Mouse (Mus musculus): ENCODE measurements at regions not wholly inside any gene's neighbourhood (a gene's known extent, or its start where the extent isn't known, plus 50 kb on each side); places are given as distances from the start of the nearest gene placed in this dataset.

GRCm38 (mm10) chr16:30724591-30724990, 125.1 kb downstream of the Fam43a start:
- Histone ChIP-seq H3K4me3 (no peak overlapping the region), H3K4me1 (ENCODE audit: control insufficient read depth, insufficient read depth, low read length) (peaks cover 2% of the 10 kb centered on the region; the same call in 1 of the 2 replicates), H3K27me3 (ENCODE audit: control insufficient read depth, insufficient read depth, low read length) (no peaks in the 10 kb centered on the region), H3K27ac (no peak overlapping the region), H3K9ac (ENCODE audit: low read depth, low read length) (no peak overlapping the region), H3K79me2 (replicated peaks; ENCODE audit: control insufficient read depth, insufficient read depth, low read length) (no peaks in the 10 kb centered on the region), H3K36me3 (ENCODE audit: control insufficient read depth, insufficient read depth, low read length) (no peaks in the 10 kb centered on the region)
- no peak for DNase-seq
- 96% methylated on average over 1 of the region's 1 CpGs for WGBS
- TF ChIP-seq EP300 (IDR thresholded peaks at IDR 0.05; ENCODE audit: insufficient read depth, low read depth, low read length): no peak
- no peak for TF ChIP-seq POLR2A (IDR thresholded peaks at IDR 0.05; ENCODE audit: insufficient read depth, low read depth, low read length)
- 0 out of 2 replicates have a peak, but pooled peaks have one; percentile 19 for TF ChIP-seq CTCF (IDR thresholded peaks at IDR 0.05)
- intact Hi-C loops (cut with DNase I): no loop called here

GRCm38 (mm10) chr16:30732770-30733415, 133.4 kb downstream of the Fam43a start:
- Histone ChIP-seq H3K27ac (peak overlapping the region; percentile 39; the same call in 1 of the 2 replicates), H3K9ac (ENCODE audit: low read depth, low read length) (no peak overlapping the region), H3K79me2 (replicated peaks; ENCODE audit: control insufficient read depth, insufficient read depth, low read length) (no peaks in the 10 kb centered on the region), H3K4me1 (ENCODE audit: control insufficient read depth, insufficient read depth, low read length) (peaks cover 20% of the 10 kb centered on the region), H3K36me3 (ENCODE audit: control insufficient read depth, insufficient read depth, low read length) (0 out of 2 replicates have a peak, but pooled peaks cover 3% of the 10 kb centered on the region), H3K4me3 (no peak overlapping the region), H3K27me3 (ENCODE audit: control insufficient read depth, insufficient read depth, low read length) (no peaks in the 10 kb centered on the region)
- 41% methylated on average over 9 of the region's 9 CpGs for WGBS
- TF ChIP-seq CTCF (IDR thresholded peaks at IDR 0.05) (no peak), POLR2A (IDR thresholded peaks at IDR 0.05; ENCODE audit: insufficient read depth, low read depth, low read length) (no peak), EP300 (IDR thresholded peaks at IDR 0.05; ENCODE audit: insufficient read depth, low read depth, low read length) (no peak)
- DNase-seq: peak in 1 of 2 experiments; percentile 37
- intact Hi-C loops (cut with DNase I): loop anchor here (10.0 kb wide), 1 partner anchor 332 kb away; no protein-coding TSS in a partner anchor

- 0 out of 2 replicates have a peak, but pooled peaks cover 3% of the 10 kb centered on the region for H3K36me3 ChIP-seq (ENCODE audit: control insufficient read depth, insufficient read depth, low read length)
- DNase-seq: no peak
- no peaks in the 10 kb centered on the region for H3K27me3 ChIP-seq (ENCODE audit: control insufficient read depth, insufficient read depth, low read length)
- no peak overlapping the region for H3K9ac ChIP-seq (ENCODE audit: low read depth, low read length)
- no peak overlapping the region for H3K4me3 ChIP-seq
- TF ChIP-seq EP300 (IDR thresholded peaks at IDR 0.05; ENCODE audit: insufficient read depth, low read depth, low read length) (no peak), POLR2A (IDR thresholded peaks at IDR 0.05; ENCODE audit: insufficient read depth, low read depth, low read length) (no peak), CTCF (IDR thresholded peaks at IDR 0.05) (no peak)
- no peaks in the 10 kb centered on the region for H3K79me2 ChIP-seq (replicated peaks; ENCODE audit: control insufficient read depth, insufficient read depth, low read length)
- H3K27ac ChIP-seq: peak overlapping the region; percentile 39
- intact Hi-C loops (cut with DNase I): loop anchor here (10.0 kb wide), 1 partner anchor 331 kb away; no protein-coding TSS in a partner anchor
- peaks cover 25% of the 10 kb centered on the region for H3K4me1 ChIP-seq (ENCODE audit: control insufficient read depth, insufficient read depth, low read length)
- WGBS: 69% methylated on average over 11 of the region's 11 CpGs
Observed at GRCm38 (mm10) chr16:30733478-30733877, 134.0 kb downstream of the Fam43a start.

GRCm38 (mm10) chr16:30735360-30735759, 135.8 kb downstream of the Fam43a start:
- no peak for DNase-seq
- H3K27me3 ChIP-seq (ENCODE audit: control insufficient read depth, insufficient read depth, low read length): no peaks in the 10 kb centered on the region
- TF ChIP-seq CTCF (IDR thresholded peaks at IDR 0.05) (no peak), POLR2A (IDR thresholded peaks at IDR 0.05; ENCODE audit: insufficient read depth, low read depth, low read length) (no peak), EP300 (IDR thresholded peaks at IDR 0.05; ENCODE audit: insufficient read depth, low read depth, low read length) (no peak)
- 32% methylated on average over 3 of the region's 3 CpGs for whole genome bisulfite sequencing
- H3K9ac ChIP-seq (ENCODE audit: low read depth, low read length): no peak overlapping the region
- no peaks in the 10 kb centered on the region for H3K79me2 ChIP-seq (replicated peaks; ENCODE audit: control insufficient read depth, insufficient read depth, low read length)
- H3K4me3 ChIP-seq: no peak overlapping the region
- peak overlapping the region; percentile 99 for H3K27ac ChIP-seq
- H3K4me1 ChIP-seq (ENCODE audit: control insufficient read depth, insufficient read depth, low read length): peaks cover 32% of the 10 kb centered on the region
- intact Hi-C loops (cut with DNase I): loop anchor here (5.0 to 10.0 kb wide), 3 partner anchors 137 to 329 kb away; no protein-coding TSS in a partner anchor
- H3K36me3 ChIP-seq (ENCODE audit: control insufficient read depth, insufficient read depth, low read length): 0 out of 2 replicates have a peak, but pooled peaks cover 3% of the 10 kb centered on the region

- peak in 1 of 2 experiments; percentile 34 for DNase-seq
- Histone ChIP-seq H3K4me1 (ENCODE audit: control insufficient read depth, insufficient read depth, low read length) (peaks cover 32% of the 10 kb centered on the region), H3K27me3 (ENCODE audit: control insufficient read depth, insufficient read depth, low read length) (no peaks in the 10 kb centered on the region), H3K36me3 (ENCODE audit: control insufficient read depth, insufficient read depth, low read length) (0 out of 2 replicates have a peak, but pooled peaks cover 3% of the 10 kb centered on the region), H3K4me3 (no peak overlapping the region), H3K79me2 (replicated peaks; ENCODE audit: control insufficient read depth, insufficient read depth, low read length) (no peaks in the 10 kb centered on the region), H3K9ac (ENCODE audit: low read depth, low read length) (no peak overlapping the region), H3K27ac (peak overlapping the region; percentile 99)
- intact Hi-C loops (cut with DNase I): loop anchor here (1.0 to 10.0 kb wide), 7 partner anchors 35 to 329 kb away; partner anchors contain the start of gene Fam43a
- 36% methylated on average over 7 of the region's 7 CpGs for WGBS
- TF ChIP-seq CTCF (IDR thresholded peaks at IDR 0.05) (peak; percentile 26; the same call in 1 of the 2 replicates), POLR2A (IDR thresholded peaks at IDR 0.05; ENCODE audit: insufficient read depth, low read depth, low read length) (no peak)
Observed at GRCm38 (mm10) chr16:30735969-30736368, 136.4 kb downstream of the Fam43a start.
